Mouse (Mus musculus): ENCODE data around the gene Gpr158.
"Not testable (repeated sequence)": the region's sequence is repeated elsewhere in the genome, so short reads cannot be mapped to it uniquely, and the experiment has no call there.

The Gpr158 gene

GRCm38 (mm10) chr2:21367345-21368111, at the start of gene Gpr158:
Gene Gpr158, plus strand, starts transcription at chr2:21367542.
- peak; percentile 87 to 93 for DNase-seq (ENCODE audit: low spot score in 2 of 2)

GRCm38 (mm10) chr2:21343821-21344220, 23.5 kb upstream of the Gpr158 start:
- no peak for DNase-seq (ENCODE audit: low spot score in 2 of 2)

GRCm38 (mm10) chr2:21368351-21369170, 1.2 kb downstream of the Gpr158 start:
- peak; percentile 21 to 30 for DNase-seq (ENCODE audit: low spot score in 2 of 2)

- no peak for DNase-seq (ENCODE audit: low spot score in 2 of 2)
Measured at GRCm38 (mm10) chr2:21369171-21369485, 1.8 kb downstream of the Gpr158 start.

- DNase-seq (ENCODE audit: low spot score in 2 of 2) = no peak
Measured at GRCm38 (mm10) chr2:21369556-21369955, 2.2 kb downstream of the Gpr158 start.

GRCm38 (mm10) chr2:21379516-21379915, 12.2 kb downstream of the Gpr158 start:
- no peak for DNase-seq (ENCODE audit: low spot score in 2 of 2)

- no peak for DNase-seq (ENCODE audit: low spot score in 2 of 2)
Measured at GRCm38 (mm10) chr2:21392727-21393126, 25.4 kb downstream of the Gpr158 start.

- no peak for DNase-seq (ENCODE audit: low spot score in 2 of 2)
Measured at GRCm38 (mm10) chr2:21397347-21397746, 30.0 kb downstream of the Gpr158 start.

GRCm38 (mm10) chr2:21399657-21400056, 32.3 kb downstream of the Gpr158 start:
- DNase-seq (ENCODE audit: low spot score in 2 of 2) = no peak

GRCm38 (mm10) chr2:21405617-21406016, 38.3 kb downstream of the Gpr158 start:
- peak in 1 of 2 experiments; percentile 21 for DNase-seq (ENCODE audit: low spot score in 2 of 2)

- no peak for DNase-seq (ENCODE audit: low spot score in 2 of 2)
Measured at GRCm38 (mm10) chr2:21407443-21407985, 40.2 kb downstream of the Gpr158 start.

GRCm38 (mm10) chr2:21408821-21409220, 41.5 kb downstream of the Gpr158 start:
- no peak for DNase-seq (ENCODE audit: low spot score in 2 of 2)

- DNase-seq (ENCODE audit: low spot score in 2 of 2) = no peak
Measured at GRCm38 (mm10) chr2:21430288-21430687, 62.9 kb downstream of the Gpr158 start.

- DNase-seq (ENCODE audit: low spot score in 2 of 2) = no peak
Measured at GRCm38 (mm10) chr2:21431182-21431581, 63.8 kb downstream of the Gpr158 start.

GRCm38 (mm10) chr2:21439626-21440025, 72.3 kb downstream of the Gpr158 start:
- no peak for DNase-seq (ENCODE audit: low spot score in 2 of 2)

- DNase-seq (ENCODE audit: low spot score in 2 of 2) = not testable (repeated sequence)
Measured at GRCm38 (mm10) chr2:21460606-21461005, 93.3 kb downstream of the Gpr158 start.

- DNase-seq (ENCODE audit: low spot score in 2 of 2) = no peak
Measured at GRCm38 (mm10) chr2:21474957-21475356, 107.6 kb downstream of the Gpr158 start.

- no peak for DNase-seq (ENCODE audit: low spot score in 2 of 2)
Measured at GRCm38 (mm10) chr2:21496881-21497280, 129.5 kb downstream of the Gpr158 start.

- no peak for DNase-seq (ENCODE audit: low spot score in 2 of 2)
Measured at GRCm38 (mm10) chr2:21497965-21498364, 130.6 kb downstream of the Gpr158 start.

- no peak for DNase-seq (ENCODE audit: low spot score in 2 of 2)
Measured at GRCm38 (mm10) chr2:21499399-21499798, 132.1 kb downstream of the Gpr158 start.

GRCm38 (mm10) chr2:21507449-21507848, 140.1 kb downstream of the Gpr158 start:
- no peak for DNase-seq (ENCODE audit: low spot score in 2 of 2)

GRCm38 (mm10) chr2:21530750-21531149, 163.4 kb downstream of the Gpr158 start:
- no peak for DNase-seq (ENCODE audit: low spot score in 2 of 2)

GRCm38 (mm10) chr2:21619180-21619579, 251.8 kb downstream of the Gpr158 start:
- no peak for DNase-seq (ENCODE audit: low spot score in 2 of 2)

All from cerebellum, postnatal 4 days (tissue).